Mouse (Mus musculus) bone marrow macrophage, adult 2 months (primary cell): ENCODE measurements around the gene Rtkn2.

Source experiments
- CTCF ChIP-seq: IDR thresholded peaks from 2 replicates; pipeline ENCODE4 v1.5.1; 2012; ENCODE audit warnings: low read depth, mild to moderate bottlenecking, low read length, moderate library complexity
- POLR2A ChIP-seq: IDR thresholded peaks from 2 replicates; pipeline ENCODE4 v1.6.1; 2012; ENCODE audit warnings: mild to moderate bottlenecking, low read depth, low read length, borderline replicate concordance

DNA sequence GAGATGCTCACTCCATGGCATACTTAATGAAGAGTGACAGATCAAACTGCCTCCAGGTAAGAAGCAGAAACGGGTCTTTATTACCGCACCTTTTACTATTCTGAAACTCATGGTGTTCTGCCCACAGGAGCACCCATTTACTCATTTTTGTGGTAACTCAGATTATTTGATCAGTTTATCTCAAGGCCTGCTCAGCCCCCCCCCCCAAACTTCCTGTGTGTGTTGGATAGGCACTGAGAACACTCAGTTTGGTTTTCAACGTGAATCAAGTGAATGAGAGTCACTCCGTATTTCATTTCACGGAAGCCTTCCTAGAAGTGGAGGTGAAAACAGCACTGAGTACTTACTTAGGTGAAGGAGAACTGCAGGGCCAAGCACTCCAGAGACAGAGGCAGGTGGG lies 74.8 kb downstream of the Rtkn2 start:
- TF ChIP-seq POLR2A (no peak), CTCF (no peak)
